Mouse (Mus musculus) brain, adult 2 months (tissue): Measurements from ENCODE around the gene Grin3b.

Source experiments
- DNase-seq: peaks from one replicate; pipeline ENCODE4 v3.0.0; 2011; ENCODE audit warnings: low read depth, low spot score

The Grin3b gene

DNA sequence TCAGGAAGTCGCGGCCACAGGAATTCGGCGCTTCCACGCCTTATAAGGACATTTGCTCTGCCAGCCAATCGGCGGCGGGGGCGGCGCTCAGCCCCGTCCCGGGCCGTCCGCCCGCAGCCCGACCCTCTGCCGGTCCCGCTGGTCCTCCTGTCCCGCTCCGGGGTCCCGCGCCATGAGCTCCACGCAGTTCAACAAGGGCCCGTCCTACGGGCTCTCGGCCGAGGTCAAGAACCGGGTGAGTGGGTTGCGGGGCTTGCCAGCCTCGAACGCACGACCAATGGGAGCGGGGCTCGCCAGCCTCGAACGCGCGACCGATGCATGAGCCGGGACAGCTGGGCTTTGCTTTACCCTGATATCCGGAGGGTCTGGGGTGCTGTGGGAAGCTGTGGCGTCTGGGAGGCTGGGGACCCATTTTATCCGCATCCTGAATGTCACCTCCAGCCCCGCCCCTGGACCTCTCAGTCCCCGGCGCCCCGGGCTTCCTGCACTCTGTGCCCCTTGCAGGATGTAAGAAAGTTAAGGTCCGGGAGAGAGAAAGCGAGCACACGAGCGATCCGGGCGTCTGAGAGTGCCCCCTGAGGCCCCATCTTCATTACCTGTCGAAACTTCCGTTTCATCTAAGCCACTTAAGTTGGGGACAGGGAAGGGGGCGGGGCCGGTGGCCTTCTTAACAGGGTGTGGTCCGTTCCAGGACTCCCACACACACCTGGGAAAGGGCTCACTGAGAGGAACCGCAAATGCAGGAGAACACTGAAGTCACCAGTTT is 18.2 kb downstream of the Grin3b start, which contains the start of gene Cnn2:
Gene Cnn2 (plus strand): TSS at position 79 of the 766 bp plus-strand sequence.
- no peak for DNase-seq

DNA sequence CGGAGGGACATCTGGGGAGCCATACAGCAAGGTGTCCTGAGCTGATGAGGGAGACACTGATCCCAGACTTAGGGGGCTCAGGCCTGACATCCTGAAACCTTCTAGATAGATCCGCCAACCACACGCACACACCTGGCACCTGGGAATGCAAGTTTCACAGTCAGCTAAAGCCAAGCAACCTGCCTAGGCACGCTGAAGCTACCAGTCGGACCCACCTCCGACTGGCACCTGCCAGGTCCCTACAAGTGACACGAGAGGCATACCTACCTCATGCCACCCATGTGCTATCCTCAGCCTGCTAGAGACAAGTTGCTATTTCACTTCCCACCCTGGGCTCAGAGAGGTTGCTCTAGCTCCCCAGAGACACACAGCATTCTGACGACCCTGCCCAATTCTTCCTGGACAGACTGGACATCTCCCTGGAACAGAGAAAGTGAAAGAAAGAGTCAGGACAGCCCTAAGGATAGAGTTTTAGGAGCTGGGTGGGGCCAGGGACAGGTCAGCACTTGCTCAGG is 18.8 kb downstream of the Grin3b start:
- no peak for DNase-seq

DNA sequence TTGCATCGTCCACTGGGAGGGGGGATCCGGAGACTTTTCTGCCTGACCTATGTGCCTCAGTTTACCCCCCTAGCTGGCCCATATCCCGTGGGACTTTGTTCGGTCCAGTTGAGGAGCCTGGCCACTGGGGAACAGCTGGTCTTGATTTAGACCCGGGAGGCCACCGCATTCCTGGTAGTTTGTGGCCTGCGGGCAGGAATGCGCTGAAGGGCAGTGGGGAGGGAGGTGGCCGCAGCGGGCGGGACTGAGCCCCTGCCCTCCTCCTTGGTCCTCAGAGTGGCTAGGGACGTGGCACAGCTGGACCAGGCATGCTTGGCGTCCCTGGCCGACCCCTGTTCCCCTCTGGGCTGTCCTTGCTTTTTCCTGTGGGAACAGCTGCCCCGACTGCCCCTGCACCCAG is 19.4 kb downstream of the Grin3b start:
- no peak for DNase-seq

DNA sequence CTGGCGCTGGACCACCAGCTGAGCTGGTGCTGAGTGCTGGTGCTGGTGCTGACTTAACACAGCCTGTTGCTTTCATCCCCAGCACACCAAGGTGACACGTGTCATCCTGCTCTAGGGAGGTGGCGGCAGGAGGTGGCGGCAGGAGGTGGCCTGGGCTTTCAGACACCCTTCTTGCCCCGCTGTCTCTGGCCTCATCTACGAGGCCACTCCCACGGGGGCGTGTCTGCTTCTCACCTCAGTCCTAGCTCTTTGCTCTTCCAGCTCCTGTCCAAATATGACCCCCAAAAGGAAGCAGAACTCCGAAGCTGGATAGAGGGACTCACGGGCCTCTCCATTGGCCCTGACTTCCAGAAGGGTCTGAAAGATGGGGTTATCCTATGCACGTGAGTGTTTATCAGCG is 20.6 kb downstream of the Grin3b start:
- DNase-seq, result no peak

DNA sequence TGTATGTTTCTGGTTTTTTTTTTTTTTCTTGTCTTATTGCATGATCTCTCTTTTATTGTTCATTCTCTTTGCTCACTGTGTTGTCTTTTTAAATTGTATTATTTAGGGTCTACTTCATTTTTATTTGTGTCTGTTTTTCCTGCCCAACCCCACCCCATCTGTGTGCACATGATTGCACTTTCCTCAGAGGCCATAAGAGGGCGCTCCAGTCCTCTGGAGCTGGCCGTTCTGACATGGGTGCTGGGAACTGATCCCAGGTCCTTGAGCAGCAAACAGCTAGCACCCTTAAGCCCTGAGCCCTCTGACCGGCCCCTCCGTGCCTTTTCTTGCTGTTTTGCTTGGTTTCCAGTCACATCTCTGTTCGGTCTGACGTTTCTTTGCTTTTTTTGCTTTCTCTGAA is 21.0 kb downstream of the Grin3b start:
- no peak for DNase-seq

DNA sequence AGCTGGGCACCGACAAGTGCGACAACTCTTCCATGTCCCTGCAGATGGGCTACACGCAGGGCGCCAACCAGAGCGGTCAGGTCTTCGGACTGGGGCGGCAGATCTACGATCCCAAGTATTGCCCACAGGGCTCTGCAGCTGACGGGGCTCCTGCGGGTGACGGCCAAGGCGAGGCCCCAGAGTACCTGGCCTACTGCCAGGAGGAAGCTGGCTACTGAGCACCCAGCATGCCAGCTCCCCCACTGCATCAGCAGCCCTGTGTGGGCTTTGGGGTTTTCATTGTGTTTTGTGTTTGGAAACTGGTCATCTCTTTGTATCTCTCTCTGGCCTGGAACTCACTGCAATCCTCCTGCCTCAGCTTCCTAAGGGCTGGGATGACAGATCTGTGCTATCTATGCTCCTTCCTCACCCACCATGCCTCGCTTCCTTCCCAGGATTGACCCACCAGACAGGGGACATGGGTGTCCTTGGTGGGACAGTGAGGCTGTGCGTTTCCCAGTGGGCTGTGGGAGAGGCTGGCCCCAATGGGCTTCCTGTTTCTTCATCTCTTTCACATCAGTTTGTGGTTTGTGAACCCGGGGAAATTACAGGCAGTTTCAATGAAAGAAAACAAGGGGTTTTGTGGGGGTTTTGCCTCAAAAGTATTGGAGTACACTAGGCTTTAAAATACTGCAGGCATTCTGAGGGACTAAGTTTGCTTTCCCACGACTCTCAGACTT is 24.0 kb downstream of the Grin3b start:
- DNase-seq, result peak; percentile 24

DNA sequence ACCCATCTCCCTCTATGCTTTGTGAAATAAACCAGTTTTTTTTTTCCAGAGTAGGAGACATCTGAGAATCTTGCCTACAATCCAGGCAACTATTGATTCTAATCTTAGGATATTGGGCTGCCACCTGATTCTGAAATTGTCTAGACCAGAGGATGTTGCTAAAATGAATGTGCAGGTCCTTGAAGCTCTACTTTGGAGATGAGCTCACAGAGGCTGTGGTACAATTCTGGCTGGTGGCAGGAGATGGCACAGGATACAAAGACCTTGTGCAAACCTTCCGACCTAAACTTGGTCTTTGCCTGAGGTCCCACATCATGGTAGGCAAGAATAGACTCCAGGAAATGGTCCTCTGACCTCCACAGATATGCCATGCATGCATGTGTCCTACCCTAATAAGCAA is 25.1 kb downstream of the Grin3b start:
- no peak for DNase-seq

DNA sequence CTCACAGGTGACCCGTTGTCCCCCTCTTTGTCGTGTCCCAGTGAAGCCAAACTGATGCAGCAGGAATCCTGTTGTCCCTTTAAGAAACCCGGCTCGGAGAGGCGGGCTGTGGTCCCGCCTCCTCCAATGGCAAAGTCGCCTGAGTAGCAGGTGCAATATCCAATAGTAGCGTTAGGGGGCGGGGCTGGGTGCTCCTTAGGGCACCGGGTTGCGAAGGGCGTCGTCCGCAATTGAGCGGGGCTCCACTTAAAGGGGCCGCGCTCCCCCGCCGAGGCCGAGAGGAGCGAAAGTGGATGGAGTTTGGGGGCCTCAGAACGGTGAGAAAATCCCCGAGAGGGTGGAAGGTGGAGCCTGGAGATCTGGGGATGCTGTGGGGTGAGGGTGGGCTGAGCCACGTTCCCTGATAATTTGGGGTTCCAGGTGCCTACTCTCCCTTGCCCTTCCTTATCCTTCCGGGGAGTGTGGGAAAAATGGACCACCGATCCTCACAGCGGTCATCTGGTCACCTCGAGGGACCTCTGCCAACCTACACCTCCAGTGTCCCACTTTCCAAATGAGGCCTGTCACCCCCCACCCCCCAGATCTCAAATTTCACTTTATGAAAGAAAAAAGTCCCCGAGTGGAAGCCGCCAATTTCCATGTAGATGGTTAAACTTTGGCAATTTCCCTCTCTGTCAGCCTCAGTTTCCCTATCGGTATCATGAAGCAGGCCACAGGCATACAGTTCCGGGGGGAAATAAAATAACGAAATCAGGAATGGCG is 25.9 kb downstream of the Grin3b start, which contains the start of gene Abca7:
Gene Abca7 (plus strand): TSS at position 223 of the 762 bp plus-strand sequence.
- peak; percentile 98 for DNase-seq

DNA sequence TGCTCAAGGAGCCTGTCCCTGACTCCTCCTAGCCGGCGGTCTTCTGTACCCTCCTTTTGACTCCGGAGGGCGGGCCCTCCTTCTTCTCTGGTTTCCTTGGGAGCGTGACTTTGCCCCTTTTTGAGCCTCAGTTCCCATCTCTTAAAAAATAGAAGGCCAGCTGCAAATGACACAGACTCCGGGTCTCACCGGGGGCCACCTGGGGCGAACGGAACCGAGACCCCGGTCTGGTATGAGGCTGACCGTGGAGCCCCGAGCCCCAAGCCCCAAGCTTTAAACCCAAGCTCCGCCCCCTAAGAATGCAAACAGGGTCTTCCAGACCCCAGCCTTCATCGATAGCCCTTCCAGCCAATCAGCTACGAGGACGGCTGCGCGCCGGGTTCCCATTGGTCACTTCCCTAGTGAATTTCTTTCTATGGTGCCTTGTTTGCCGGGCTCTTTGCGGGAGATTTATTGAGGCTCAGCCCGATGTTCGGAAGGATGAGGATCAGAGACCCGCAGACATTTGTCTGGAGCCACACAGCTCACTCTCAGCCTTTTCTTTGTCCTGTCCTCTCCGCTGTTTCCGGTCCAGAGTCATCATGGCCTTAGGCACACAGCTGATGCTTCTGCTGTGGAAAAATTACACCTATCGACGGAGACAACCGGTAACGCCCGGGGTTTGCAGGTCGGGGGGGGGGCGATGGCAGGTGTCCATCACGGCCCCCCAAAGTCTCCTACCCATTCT is 26.7 kb downstream of the Grin3b start:
- DNase-seq, result peak; percentile 91

DNA sequence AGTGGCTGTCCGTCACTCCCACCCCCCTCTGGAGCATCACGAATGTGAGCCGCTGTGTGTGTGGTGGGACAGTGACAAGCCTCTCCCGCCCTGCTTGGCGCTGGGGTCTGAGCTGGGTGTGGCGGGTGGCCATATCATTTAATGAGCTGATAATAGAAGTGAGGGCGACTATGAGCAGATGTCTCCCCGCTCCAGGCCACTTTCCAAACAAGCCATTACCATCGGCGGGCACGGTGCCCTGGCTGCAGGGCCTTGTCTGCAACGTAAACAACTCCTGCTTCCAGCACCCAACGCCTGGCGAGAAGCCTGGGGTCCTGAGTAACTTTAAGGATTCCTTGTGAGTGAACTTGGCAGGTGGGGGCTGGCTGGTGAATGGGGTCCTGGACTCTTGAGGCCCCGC is 27.3 kb downstream of the Grin3b start:
- DNase-seq, result peak; percentile 71

DNA sequence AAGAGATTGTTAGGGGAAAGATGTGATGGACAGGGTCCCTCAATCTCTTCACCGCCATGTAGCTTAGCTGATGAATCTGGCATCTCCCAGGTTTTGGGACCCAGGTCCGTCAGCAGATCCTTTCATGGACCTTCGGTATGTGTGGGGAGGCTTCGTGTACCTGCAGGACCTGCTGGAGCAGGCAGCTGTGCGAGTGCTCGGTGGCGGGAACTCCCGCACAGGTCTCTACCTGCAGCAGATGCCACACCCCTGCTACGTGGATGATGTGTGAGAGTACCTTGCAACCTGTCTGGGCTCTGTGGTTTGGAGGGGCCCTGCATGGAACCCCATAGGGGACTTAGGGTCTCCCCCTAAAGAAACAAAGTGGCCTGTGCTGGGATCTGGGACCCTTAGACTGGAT is 31.4 kb downstream of the Grin3b start:
- DNase-seq, result no peak

DNA sequence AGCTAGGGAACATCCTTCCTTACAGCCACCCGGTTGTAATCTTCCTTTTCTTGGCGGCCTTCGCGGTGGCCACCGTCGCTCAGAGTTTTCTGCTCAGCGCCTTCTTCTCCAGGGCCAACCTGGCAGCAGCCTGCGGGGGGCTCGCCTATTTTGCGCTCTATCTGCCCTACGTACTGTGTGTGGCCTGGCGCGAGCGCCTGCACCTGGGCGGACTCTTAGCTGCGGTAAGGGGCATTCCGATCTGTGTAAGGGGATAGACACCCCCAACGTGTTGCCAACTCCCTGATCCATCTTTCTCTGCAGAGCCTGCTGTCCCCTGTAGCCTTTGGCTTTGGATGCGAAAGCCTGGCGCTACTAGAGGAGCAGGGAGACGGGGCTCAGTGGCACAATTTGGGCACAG is 32.3 kb downstream of the Grin3b start:
- DNase-seq, result no peak

DNA sequence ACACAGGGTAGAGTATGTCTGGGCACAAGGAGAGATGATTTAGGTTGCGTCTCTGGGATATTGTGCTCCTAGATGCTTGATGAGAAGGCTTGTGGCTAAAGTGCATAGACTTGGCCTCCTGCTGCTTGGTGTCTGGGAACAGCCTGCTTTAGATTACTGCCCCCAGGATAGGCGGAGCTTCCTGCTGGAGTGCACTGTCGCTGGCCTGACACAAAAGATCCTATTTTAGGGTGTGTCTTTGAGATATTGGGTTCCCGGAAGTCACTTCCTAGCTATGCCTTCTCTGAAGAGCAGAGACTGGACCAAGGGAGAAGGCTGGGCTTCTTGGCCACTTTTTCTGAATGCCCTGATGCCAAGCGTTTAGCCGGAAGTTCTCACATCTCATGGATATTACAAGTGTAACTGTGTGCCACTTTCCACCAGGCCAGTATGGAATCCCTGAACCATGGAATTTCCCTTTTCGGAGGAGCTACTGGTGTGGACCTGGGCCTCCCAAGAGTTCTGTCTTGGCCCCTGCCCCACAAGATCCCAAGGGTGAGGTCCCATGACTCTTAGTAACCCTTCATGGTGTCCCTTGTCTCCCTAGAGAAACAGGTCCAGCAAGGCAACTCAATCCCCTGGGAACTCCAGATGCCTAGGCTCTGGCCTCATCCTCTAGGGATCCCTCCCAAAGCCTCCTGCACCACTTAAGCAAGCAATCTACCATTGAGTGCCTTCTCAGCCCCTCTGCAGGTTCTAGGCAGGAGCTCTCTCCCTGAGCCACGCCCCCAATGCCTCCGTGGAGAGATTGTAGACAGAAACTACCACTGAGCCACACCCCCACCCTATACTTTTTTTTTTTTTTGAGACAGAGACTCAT is 33.1 kb downstream of the Grin3b start:
- DNase-seq, result no peak

DNA sequence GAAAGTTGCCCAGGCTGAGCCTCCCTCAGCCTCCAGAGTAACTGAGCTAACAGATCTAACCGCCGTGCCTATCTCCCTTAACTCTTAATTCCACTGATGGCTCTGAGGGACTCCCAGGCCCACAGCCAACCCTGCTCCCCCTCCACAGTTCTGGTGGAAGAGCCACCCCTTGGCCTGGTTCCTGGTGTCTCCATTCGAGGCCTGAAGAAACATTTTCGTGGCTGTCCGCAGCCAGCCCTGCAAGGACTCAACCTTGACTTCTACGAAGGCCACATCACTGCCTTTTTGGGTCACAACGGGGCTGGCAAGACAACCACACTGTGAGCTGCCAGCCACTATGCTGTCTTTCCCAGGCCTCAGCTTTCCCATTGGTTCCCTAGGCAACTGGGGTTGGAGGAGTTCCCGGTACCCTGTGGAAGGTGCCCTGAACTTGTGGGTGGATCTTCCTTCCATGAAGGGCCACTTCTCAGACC is 33.8 kb downstream of the Grin3b start:
- no peak for DNase-seq

DNA sequence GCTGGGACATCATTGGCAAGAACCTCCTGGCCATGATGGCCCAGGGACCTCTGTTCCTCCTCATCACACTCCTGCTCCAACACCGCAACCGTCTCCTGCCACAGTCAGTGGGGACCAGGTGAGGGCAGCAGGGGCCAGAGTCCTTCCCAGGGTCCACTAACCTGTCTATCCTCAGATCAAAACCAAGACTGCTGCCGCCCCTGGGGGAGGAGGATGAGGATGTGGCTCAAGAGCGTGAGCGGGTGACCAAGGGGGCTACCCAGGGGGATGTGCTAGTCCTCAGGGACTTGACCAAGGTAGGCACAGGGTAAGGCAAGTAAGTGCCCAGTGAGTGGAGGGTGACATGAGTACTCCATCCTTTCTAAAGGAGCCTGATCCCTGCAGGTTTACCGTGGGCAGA is 41.2 kb downstream of the Grin3b start:
- DNase-seq, result no peak

DNA sequence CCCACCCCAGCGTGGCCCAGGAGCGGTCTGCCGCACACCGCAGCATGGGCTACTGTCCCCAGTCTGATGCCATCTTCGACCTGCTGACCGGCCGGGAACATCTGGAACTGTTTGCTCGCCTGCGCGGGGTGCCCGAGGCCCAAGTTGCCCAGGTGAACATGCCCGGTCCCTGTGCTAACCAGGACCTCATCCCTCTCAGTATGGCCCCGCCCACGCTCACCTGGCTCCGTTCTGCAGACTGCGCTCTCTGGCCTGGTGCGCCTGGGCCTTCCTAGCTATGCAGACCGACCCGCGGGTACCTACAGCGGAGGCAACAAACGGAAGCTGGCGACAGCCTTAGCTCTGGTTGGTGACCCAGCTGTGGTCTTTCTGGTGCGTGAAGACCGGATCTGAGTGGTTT is 43.1 kb downstream of the Grin3b start:
- DNase-seq, result no peak

DNA sequence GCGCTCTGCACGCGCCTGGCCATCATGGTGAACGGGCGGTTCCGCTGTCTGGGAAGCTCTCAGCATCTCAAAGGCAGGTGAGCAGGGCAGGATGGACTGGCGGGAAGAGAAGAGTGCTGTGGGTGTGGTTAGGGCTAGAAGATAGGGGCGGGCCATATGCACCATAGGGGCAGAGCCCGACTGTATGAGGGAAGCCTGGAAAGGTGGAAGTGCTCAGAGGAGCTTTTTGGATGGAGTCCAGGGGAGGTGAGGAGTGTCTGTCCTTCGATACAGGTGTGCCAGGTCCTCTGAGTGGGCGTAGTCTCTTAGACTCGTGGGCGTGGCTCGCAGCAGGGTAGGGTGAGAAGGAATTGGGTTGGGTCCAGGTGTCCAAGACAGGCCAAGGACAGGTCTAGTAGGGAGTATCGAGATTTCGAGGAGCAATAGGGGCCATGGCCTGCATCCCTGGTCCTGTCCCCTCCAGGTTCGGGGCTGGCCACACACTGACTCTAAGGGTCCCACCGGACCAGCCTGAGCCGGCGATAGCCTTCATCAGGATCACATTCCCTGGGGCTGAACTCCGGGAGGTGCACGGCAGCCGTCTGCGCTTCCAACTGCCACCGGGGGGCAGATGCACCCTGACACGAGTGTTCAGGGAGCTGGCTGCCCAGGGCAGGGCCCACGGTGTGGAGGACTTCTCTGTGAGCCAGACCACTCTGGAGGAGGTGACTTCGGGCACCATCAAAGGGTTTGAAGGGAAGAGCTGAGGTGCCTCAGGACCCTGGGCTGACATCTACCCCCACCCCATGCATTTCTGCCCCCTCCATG is 44.2 kb downstream of the Grin3b start:
- no peak for DNase-seq

DNA sequence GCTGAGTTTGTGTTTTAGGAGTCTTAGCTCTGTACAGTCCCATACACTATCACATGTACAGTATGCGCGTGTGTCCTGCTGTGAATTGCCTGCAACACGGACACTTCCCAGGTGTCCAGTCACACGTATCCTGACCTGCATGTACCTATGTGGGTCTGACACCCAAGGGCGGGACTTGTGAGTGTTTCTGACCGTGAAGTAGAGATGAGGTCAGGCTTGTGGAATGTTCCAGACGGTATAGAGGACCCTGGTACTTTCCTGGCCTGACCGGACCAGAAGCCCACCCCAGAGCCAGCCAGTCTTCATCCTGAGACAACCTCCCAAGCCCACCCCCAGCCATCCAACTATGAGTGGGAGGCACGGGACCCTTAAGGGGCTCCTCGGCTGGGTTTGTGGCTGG is 45.1 kb downstream of the Grin3b start:
- DNase-seq, result no peak

DNA sequence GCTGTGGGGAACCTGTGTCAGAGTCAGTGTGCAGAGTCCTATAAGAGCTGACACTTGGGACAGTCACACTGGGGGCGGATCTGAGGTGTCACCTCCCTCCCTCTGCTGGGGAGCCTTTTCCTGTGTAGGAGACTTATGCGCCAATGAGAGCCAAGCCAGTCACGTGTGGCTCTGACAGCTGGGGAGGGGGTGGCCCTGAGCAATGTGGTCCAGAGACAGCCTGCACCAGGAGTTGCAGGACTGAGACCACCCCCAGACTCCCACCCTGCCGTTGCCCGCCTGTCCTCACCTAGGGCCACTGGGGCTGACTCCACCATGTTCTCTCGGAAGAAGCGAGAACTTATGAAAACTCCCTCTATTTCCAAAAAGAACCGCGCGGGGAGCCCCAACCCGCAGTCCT is 46.0 kb downstream of the Grin3b start, which contains the start of gene Arhgap45:
Gene Arhgap45 (plus strand): TSS at position 143 of the 400 bp plus-strand sequence.
- DNase-seq, result peak; percentile 58
